Mouse (Mus musculus): ENCODE measurements around the gene Arf3. TPM values are rescaled to one million over a fixed set of nuclear protein-coding genes. Genes with fewer than 3 reads are reported as not detected.

The Arf3 gene
- polyA plus RNA-seq, 1 experiment from 2014 or later, result 99.9 TPM

DNA sequence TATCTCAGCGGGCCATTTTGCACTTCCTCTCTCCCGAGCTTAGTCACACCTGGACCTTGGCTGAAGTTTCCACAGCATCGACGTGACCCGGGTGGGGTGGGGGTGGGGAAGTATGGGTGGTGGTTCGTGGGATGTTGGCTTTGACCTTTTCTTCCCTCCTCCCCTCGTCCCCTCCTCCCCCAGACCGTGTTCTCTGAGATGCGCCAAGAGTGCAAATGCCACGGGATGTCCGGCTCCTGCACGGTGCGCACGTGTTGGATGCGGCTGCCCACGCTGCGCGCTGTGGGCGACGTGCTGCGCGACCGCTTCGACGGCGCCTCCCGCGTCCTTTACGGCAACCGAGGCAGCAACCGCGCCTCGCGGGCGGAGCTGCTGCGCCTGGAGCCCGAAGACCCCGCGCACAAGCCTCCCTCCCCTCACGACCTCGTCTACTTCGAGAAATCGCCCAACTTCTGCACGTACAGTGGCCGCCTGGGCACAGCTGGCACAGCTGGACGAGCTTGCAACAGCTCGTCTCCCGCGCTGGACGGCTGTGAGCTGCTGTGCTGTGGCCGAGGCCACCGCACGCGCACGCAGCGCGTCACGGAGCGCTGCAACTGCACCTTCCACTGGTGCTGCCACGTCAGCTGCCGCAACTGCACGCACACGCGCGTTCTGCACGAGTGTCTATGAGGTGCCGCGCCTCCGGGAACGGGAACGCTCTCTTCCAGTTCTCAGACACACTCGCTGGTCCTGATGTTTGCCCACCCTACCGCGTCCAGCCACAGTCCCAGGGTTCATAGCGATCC lies 29.4 kb upstream of the Arf3 start:
- peak; percentile 70 for ATAC-seq
- no peak overlapping the region for H3K27ac ChIP-seq (ENCODE audit: low read length)
- no peaks in the 10 kb centered on the region for H3K9me3 ChIP-seq (ENCODE audit: control insufficient read depth, low read length)
- 0 out of 2 replicates have a peak, but pooled peaks cover 18% of the 10 kb centered on the region for H3K4me1 ChIP-seq (replicated peaks; ENCODE audit: control insufficient read depth, insufficient read depth, low read length)
- H3K9ac ChIP-seq (replicated peaks; ENCODE audit: low read depth, low read length), result peak overlapping the region; percentile 11; the same call in 1 of the 2 replicates
- peak overlapping the region; percentile 41 for H3K4me3 ChIP-seq (replicated peaks; ENCODE audit: low read length)
- H3K4me2 ChIP-seq (ENCODE audit: low read length), result peak overlapping the region; percentile 50
- under 1% methylated on average over 75 of the region's 75 CpGs for WGBS
- H3K27me3 ChIP-seq (replicated peaks; ENCODE audit: control insufficient read depth, insufficient read depth, low read length), result peaks cover 95% of the 10 kb centered on the region
- no peaks in the 10 kb centered on the region for H3K36me3 ChIP-seq (ENCODE audit: control insufficient read depth, insufficient read depth)

DNA sequence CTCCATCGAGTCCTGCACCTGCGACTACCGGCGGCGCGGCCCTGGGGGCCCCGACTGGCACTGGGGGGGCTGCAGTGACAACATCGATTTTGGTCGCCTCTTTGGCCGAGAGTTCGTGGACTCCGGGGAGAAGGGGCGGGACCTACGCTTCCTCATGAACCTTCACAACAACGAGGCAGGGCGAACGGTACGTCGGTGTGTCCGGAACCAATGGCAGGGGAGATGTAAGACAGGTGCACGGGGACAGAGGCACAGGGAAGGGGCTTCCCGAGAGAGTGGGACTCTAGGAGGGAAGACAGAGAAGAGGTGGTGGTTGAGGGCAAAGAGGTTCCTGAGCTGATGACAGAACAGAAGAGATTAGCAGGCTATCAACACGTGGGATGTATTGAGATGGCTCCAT lies 28.8 kb upstream of the Arf3 start:
- Histone ChIP-seq H3K27ac (ENCODE audit: low read length) (no peak overlapping the region), H3K4me2 (ENCODE audit: low read length) (no peak overlapping the region), H3K4me1 (replicated peaks; ENCODE audit: control insufficient read depth, insufficient read depth, low read length) (0 out of 2 replicates have a peak, but pooled peaks cover 14% of the 10 kb centered on the region), H3K27me3 (replicated peaks; ENCODE audit: control insufficient read depth, insufficient read depth, low read length) (peaks cover 92% of the 10 kb centered on the region), H3K9me3 (ENCODE audit: control insufficient read depth, low read length) (no peaks in the 10 kb centered on the region), H3K36me3 (ENCODE audit: control insufficient read depth, insufficient read depth) (no peaks in the 10 kb centered on the region), H3K4me3 (replicated peaks; ENCODE audit: low read length) (no peak overlapping the region), H3K9ac (replicated peaks; ENCODE audit: low read depth, low read length) (no peak overlapping the region)
- no peak for ATAC-seq
- 2% methylated on average over 23 of the region's 23 CpGs for WGBS

DNA sequence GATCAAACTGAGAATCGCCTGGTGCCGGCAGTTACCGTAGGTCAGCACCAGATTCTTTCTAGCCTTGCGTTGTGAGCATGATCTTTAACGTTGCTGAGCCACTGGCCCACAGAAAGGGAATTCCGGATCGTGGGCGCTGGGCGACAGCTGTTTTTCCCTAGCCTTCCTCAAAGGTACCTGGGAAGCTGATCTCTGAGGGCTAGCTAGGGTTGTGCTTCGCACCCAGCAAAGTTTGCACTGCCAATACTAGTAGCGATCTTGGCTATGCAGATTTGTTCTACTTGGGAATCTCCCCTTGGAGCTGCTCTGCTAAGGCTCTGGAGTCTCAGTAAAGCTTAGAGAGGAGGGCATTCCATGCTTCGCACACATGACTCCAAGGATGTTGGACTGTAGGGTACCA lies 28.2 kb upstream of the Arf3 start:
- H3K36me3 ChIP-seq (ENCODE audit: control insufficient read depth, insufficient read depth), result no peaks in the 10 kb centered on the region
- H3K9me3 ChIP-seq (ENCODE audit: control insufficient read depth, low read length), result no peaks in the 10 kb centered on the region
- peaks cover 86% of the 10 kb centered on the region for H3K27me3 ChIP-seq (replicated peaks; ENCODE audit: control insufficient read depth, insufficient read depth, low read length)
- 0 out of 2 replicates have a peak, but pooled peaks cover 11% of the 10 kb centered on the region for H3K4me1 ChIP-seq (replicated peaks; ENCODE audit: control insufficient read depth, insufficient read depth, low read length)
- H3K27ac ChIP-seq (ENCODE audit: low read length), result no peak overlapping the region
- no peak overlapping the region for H3K9ac ChIP-seq (replicated peaks; ENCODE audit: low read depth, low read length)
- no peak overlapping the region for H3K4me2 ChIP-seq (ENCODE audit: low read length)
- no peak for ATAC-seq
- no peak overlapping the region for H3K4me3 ChIP-seq (replicated peaks; ENCODE audit: low read length)
- WGBS, result 2% methylated on average over 12 of the region's 12 CpGs

DNA sequence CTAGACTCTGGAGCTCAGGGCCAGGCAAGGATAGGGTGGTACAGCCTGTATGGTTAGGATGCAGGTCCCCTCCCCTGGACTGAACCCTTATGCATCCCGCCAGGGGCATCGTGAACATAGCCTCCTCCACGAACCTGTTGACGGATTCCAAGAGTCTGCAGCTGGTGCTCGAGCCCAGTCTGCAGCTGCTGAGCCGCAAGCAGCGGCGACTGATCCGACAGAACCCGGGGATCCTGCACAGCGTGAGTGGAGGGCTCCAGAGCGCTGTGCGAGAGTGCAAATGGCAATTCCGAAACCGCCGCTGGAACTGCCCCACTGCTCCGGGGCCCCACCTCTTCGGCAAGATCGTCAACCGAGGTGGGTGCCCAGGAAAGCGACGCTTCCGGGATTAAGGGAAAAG lies 27.7 kb upstream of the Arf3 start:
- Histone ChIP-seq H3K4me2 (ENCODE audit: low read length) (no peak overlapping the region), H3K36me3 (ENCODE audit: control insufficient read depth, insufficient read depth) (no peaks in the 10 kb centered on the region), H3K4me1 (replicated peaks; ENCODE audit: control insufficient read depth, insufficient read depth, low read length) (0 out of 2 replicates have a peak, but pooled peaks cover 11% of the 10 kb centered on the region), H3K4me3 (replicated peaks; ENCODE audit: low read length) (no peak overlapping the region), H3K27me3 (replicated peaks; ENCODE audit: control insufficient read depth, insufficient read depth, low read length) (peaks cover 87% of the 10 kb centered on the region), H3K9ac (replicated peaks; ENCODE audit: low read depth, low read length) (no peak overlapping the region), H3K27ac (ENCODE audit: low read length) (no peak overlapping the region), H3K9me3 (ENCODE audit: control insufficient read depth, low read length) (peaks cover 2% of the 10 kb centered on the region; the same call in 1 of the 2 replicates)
- under 1% methylated on average over 23 of the region's 23 CpGs for WGBS
- ATAC-seq, result no peak

DNA sequence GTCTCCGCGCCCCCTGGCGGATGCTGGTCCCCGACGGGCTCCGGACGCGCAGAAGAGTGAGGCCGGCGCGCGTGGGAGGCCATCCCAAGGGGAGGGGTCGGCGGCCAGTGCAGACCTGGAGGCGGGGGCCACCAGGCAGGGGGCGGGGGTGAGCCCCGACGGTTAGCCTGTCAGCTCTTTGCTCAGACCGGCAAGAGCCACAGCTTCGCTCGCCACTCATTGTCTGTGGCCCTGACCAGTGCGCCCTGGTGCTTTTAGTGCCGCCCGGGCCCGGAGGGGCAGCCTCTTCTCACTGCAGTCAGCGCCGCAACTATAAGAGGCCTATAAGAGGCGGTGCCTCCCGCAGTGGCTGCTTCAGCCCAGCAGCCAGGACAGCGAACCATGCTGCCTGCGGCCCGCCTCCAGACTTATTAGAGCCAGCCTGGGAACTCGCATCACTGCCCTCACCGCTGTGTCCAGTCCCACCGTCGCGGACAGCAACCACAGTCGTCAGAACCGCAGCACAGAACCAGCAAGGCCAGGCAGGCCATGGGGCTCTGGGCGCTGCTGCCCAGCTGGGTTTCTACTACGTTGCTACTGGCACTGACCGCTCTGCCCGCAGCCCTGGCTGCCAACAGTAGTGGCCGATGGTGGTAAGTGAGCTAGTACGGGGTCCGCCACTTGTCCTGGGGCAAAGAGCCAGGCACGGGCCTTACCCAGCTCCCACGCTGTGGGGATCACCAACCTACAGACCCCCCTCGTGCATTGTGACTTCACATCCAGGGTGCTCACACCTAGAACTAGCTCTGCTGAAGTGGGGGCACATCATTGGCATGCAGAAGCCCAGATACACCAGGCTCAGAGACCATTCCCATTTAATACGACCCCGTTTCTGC lies 26.9 kb upstream of the Arf3 start, which contains the start of gene Wnt1:
Wnt1 (plus strand) TSS at position 197 of the 875 bp plus-strand sequence.
- Histone ChIP-seq H3K4me1 (replicated peaks; ENCODE audit: control insufficient read depth, insufficient read depth, low read length) (0 out of 2 replicates have a peak, but pooled peaks cover 11% of the 10 kb centered on the region), H3K27me3 (replicated peaks; ENCODE audit: control insufficient read depth, insufficient read depth, low read length) (peaks cover 85% of the 10 kb centered on the region), H3K27ac (ENCODE audit: low read length) (no peak within 1 kb of the TSS), H3K4me3 (replicated peaks; ENCODE audit: low read length) (no peak within 1 kb of the TSS), H3K9me3 (ENCODE audit: control insufficient read depth, low read length) (peaks cover 4% of the 10 kb centered on the region; the same call in 1 of the 2 replicates), H3K36me3 (ENCODE audit: control insufficient read depth, insufficient read depth) (no peaks in the 10 kb centered on the region), H3K9ac (replicated peaks; ENCODE audit: low read depth, low read length) (no peak within 1 kb of the TSS), H3K4me2 (ENCODE audit: low read length) (no peak within 1 kb of the TSS)
- no peak for ATAC-seq
- WGBS, result 1% methylated on average over 51 of the region's 51 CpGs

DNA sequence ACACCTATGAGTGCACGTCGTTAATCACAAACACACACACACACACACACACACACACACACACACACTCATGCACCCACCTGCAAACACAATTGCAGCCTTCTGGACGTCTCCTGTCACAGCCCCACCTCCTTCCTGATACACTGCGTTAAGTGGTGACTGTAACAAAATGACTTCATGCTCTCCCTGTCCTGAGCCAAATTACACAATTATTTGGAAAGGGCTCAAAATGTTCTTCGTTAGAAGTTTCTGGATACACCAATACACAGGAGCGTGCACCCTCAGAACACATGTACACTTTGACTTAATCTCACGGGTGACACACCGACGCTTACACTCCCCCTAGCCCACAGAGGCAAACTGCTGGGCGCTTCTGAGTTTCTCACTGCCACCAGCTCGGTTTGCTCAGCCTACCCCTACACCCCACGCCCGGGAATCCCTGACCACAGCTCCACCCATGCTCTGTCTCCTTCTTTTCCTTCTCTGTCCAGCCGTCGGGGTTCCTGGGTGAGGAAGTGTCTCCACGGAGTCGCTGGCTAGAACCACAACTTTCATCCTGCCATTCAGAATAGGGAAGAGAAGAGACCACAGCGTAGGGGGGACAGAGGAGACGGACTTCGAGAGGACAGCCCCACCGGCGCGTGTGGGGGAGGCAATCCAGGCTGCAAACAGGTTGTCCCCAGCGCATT lies 26.1 kb upstream of the Arf3 start:
- Histone ChIP-seq H3K9ac (replicated peaks; ENCODE audit: low read depth, low read length) (no peak overlapping the region), H3K27ac (ENCODE audit: low read length) (no peak overlapping the region), H3K4me2 (ENCODE audit: low read length) (no peak overlapping the region), H3K4me1 (replicated peaks; ENCODE audit: control insufficient read depth, insufficient read depth, low read length) (0 out of 2 replicates have a peak, but pooled peaks cover 11% of the 10 kb centered on the region), H3K36me3 (ENCODE audit: control insufficient read depth, insufficient read depth) (no peaks in the 10 kb centered on the region), H3K4me3 (replicated peaks; ENCODE audit: low read length) (no peak overlapping the region), H3K27me3 (replicated peaks; ENCODE audit: control insufficient read depth, insufficient read depth, low read length) (peaks cover 80% of the 10 kb centered on the region), H3K9me3 (ENCODE audit: control insufficient read depth, low read length) (peaks cover 4% of the 10 kb centered on the region; the same call in 1 of the 2 replicates)
- no peak for ATAC-seq
- 8% methylated on average over 24 of the region's 24 CpGs for WGBS

DNA sequence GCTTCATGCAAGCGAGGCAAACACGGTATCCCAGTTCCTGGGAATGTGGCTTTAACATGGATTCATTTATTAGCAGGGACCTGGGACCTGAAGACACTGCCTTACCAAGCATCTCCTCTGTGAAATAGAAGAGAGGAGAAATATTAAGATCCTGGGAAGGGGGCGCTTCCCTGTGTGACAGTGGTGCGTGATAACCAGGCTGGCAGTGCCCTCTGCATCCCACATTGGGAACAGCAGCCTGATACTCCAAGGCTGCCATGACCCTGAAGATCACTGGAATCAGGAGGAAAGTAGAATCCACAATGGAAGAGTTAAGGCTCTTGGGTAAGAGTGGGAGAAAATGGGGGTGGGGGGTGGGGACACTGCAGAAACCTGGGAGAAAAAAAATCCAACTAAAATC lies 24.9 kb upstream of the Arf3 start:
- Histone ChIP-seq H3K9me3 (ENCODE audit: control insufficient read depth, low read length) (peaks cover 4% of the 10 kb centered on the region; the same call in 1 of the 2 replicates), H3K36me3 (ENCODE audit: control insufficient read depth, insufficient read depth) (no peaks in the 10 kb centered on the region), H3K4me1 (replicated peaks; ENCODE audit: control insufficient read depth, insufficient read depth, low read length) (0 out of 2 replicates have a peak, but pooled peaks cover 11% of the 10 kb centered on the region), H3K27ac (ENCODE audit: low read length) (no peak overlapping the region), H3K27me3 (replicated peaks; ENCODE audit: control insufficient read depth, insufficient read depth, low read length) (peaks cover 71% of the 10 kb centered on the region), H3K4me3 (replicated peaks; ENCODE audit: low read length) (no peak overlapping the region), H3K9ac (replicated peaks; ENCODE audit: low read depth, low read length) (no peak overlapping the region), H3K4me2 (ENCODE audit: low read length) (no peak overlapping the region)
- 0 out of 2 replicates have a peak, but pooled peaks have one; percentile 50 for ATAC-seq
- WGBS, result 26% methylated on average over 4 of the region's 4 CpGs

DNA sequence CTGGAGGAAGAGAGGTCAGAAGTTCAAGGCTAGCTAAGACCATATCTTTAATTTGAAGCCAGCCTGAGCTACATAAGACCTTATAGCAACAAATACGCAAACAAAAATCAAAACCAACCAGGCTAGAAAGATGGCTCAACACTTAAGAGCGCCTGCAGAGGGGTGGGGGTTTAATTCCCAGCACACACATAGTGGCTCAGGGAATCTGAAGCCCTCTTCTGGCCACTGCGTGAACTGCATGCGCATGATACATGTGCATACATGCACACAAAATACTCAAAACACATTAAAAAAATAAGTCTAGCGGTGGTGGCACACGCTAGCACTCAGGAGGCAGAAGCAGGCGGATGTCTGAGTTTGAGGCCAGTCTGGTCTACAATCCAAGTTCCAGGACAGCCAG lies 22.7 kb upstream of the Arf3 start:
- no peak for ATAC-seq
- H3K4me3 ChIP-seq (replicated peaks; ENCODE audit: low read length), result no peak overlapping the region
- H3K9me3 ChIP-seq (ENCODE audit: control insufficient read depth, low read length), result peaks cover 4% of the 10 kb centered on the region; the same call in 1 of the 2 replicates
- no peaks in the 10 kb centered on the region for H3K4me1 ChIP-seq (replicated peaks; ENCODE audit: control insufficient read depth, insufficient read depth, low read length)
- 35% methylated on average over 7 of the region's 7 CpGs for WGBS
- no peaks in the 10 kb centered on the region for H3K36me3 ChIP-seq (ENCODE audit: control insufficient read depth, insufficient read depth)
- no peak overlapping the region for H3K27ac ChIP-seq (ENCODE audit: low read length)
- peaks cover 66% of the 10 kb centered on the region for H3K27me3 ChIP-seq (replicated peaks; ENCODE audit: control insufficient read depth, insufficient read depth, low read length)
- no peak overlapping the region for H3K4me2 ChIP-seq (ENCODE audit: low read length)
- no peak overlapping the region for H3K9ac ChIP-seq (replicated peaks; ENCODE audit: low read depth, low read length)

All from forebrain, embryonic 16.5 days (tissue).